Mouse (Mus musculus) left cerebral cortex, postnatal 4 days (tissue): ENCODE data around the gene Anapc10. TPM values are rescaled to one million over a fixed set of nuclear protein-coding genes. Genes with fewer than 3 reads are reported as not detected.
"Not testable (repeated sequence)": the region's sequence is repeated elsewhere in the genome, so short reads cannot be mapped to it uniquely, and the experiment has no call there.

Experiments
- DNase-seq: peaks from one replicate; pipeline ENCODE4 v3.0.0-alpha.2; 2022
- intact Hi-C: fragments of 180-260 bp; cut with DNase I; formaldehyde crosslinking; loops from one replicate; pipeline ENCODE4 v1.15.1; 2025
- total RNA-seq, 2 experiments: library from RNA; stranded (reverse); gene quantifications; 2 replicates each; pipeline ENCODE4 v1.2.3; 2021

Gene Anapc10
- 10 to 100 TPM; 12.1 to 17.3 TPM for total RNA-seq

DNA sequence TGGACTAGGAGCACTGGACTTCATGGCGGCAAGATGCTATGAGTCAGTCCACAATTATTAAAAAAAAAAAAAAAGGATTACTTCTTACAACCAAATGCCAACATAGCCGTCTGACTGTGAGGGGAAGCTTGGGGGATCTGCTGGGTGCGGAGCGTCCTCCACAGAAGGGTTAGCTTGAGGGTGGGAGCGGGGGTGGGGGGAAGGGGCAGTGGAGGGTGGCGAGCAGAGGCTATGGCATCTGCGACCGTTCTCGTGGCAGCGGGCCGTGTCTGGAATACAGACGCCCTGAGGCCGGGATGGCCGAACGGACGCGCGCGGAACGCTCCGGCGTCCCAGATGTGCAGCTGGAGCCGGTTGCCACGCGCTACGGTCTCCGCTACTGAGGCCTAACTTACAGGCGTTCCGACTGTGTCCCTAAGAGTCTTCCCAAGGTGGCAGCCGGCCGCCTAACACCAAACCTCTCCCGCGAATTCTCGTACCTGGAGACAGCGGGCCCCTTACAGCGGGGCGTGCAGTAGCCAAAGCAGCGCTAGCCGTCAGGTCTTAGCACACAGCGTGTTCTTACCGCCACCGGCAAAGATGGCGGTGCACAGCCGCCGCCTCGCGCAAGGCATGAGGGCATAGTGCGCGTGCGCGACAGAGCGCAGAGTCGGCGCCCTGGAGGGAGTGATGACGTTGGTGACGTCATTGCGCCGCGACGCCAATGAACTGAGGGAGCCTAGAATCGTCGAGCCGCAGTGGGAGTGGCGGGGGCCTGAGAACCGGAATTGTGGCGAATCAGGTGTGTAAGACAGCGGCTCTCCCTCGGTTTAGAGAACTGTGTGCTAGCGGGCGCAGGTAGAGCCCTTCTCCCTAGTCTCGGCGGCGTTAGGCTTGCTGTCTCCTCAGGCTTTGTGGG, at the start of gene Anapc10, which contains the start of gene Abce1:
TSS of gene Anapc10 (plus strand) at position 757 of the 898 bp plus-strand sequence.
TSS of gene Abce1 (minus strand) at position 677 of the 898 bp plus-strand sequence.
- peak; percentile 99 for DNase-seq
- intact Hi-C loops, result no loop called here

DNA sequence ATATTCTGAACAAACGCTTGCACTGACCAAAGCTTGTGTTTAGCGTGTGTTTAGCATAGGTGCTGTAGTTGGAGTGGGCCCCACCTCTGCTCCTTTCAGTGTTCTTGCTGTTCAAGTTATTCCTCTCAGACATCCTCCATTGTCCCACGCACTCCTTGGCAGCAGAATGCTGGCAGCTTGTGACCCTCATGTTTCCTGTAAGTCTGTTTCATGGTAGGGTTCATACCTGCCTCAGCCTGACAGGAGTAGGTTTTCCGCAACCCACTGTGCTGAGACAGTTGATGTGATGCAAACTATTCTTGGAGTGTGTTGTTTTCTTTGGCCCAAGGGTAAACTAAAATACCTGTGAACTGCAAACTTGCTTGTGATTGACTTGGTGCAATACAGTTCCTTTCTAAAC, 35.2 kb upstream of the Anapc10 start:
- intact Hi-C loops, result no loop called here
- DNase-seq, result no peak

DNA sequence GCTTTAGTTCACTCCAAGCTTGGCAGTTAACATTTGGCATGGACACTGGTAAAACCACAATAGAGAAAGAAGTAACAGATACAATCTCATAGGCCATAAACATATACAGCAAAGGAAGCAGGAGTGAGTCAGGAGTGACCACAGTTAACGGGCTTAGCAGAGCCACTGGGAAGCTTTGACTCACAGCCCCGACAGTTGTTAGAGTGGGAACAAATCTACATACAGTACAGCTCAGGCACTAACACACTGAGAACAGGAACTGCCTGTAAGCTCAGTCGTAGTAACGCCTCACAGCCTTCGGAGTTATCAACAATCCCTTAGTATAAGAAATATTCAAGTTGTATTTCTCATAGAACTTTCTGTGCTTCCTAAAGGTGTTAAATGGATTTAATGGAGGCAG, 32.6 kb upstream of the Anapc10 start:
- intact Hi-C loops, result no loop called here
- DNase-seq, result no peak

- intact Hi-C loops, DNase-seq: not testable (repeated sequence)
Observed at GRCm38 (mm10) chr8:79680083-79680482, 31.5 kb upstream of the Anapc10 start.

GRCm38 (mm10) chr8:79680555-79680954, 31.1 kb upstream of the Anapc10 start:
- peak; percentile 14 for DNase-seq
- intact Hi-C loops, result no loop called here

GRCm38 (mm10) chr8:79680965-79681364, 30.7 kb upstream of the Anapc10 start:
- intact Hi-C loops, result no loop called here
- DNase-seq, result no peak

GRCm38 (mm10) chr8:79685927-79686326, 25.7 kb upstream of the Anapc10 start:
- DNase-seq, intact Hi-C loops: not testable (repeated sequence)

DNA sequence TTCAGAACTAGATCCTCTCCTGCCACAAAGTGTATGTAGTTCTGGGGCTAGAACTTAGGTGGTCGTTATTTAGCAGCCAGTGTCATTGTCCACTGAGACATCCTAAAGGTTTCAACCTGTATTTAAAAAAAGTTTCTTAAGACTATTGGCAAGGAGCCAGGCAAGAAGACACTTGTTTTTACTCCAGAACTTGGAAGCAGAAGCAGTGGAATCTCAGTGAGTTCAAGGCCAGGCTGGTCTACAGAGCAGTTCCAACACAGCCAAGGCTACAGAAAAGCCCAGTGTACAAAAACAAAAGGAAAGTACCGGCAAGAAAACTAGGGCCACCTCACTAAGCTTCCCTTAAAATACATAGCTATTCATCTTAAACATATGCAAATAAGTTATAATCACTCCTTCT, 19.1 kb upstream of the Anapc10 start:
- DNase-seq, result no peak
- intact Hi-C loops, result no loop called here

GRCm38 (mm10) chr8:79706687-79707086, 4.9 kb upstream of the Anapc10 start:
- DNase-seq, result no peak
- intact Hi-C loops, result loop anchor here (5.0 kb wide), 1 partner anchor 39 kb away; no protein-coding TSS in a partner anchor

GRCm38 (mm10) chr8:79712676-79713075, 1.1 kb downstream of the Anapc10 start:
- intact Hi-C loops, result no loop called here

DNA sequence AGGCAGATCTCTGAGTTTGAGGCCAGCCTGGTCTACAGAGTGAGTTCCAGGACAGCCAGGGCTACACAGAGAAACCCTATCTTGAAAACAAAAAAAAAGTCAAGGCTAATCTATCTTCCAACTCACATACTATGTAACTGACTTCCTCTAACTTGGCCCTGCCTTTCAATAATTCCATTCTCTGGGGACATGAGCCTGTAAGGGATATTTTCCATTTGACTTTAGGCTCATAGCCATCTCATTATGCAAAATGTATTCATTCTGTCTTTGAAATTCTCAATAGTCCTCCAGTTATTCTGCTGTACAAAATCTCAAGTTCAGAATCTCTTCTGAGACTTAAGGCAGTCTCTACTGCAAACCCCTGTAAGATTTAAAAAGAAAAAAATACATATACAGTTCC, 9.9 kb downstream of the Anapc10 start:
- intact Hi-C loops, result no loop called here
- no peak for DNase-seq

More at GRCm38 (mm10) chr8:79712676-79713075, 1.1 kb downstream of the Anapc10 start:
- no peak for DNase-seq

- DNase-seq, result no peak
Observed at GRCm38 (mm10) chr8:79723308-79723707, 11.7 kb downstream of the Anapc10 start.

DNA sequence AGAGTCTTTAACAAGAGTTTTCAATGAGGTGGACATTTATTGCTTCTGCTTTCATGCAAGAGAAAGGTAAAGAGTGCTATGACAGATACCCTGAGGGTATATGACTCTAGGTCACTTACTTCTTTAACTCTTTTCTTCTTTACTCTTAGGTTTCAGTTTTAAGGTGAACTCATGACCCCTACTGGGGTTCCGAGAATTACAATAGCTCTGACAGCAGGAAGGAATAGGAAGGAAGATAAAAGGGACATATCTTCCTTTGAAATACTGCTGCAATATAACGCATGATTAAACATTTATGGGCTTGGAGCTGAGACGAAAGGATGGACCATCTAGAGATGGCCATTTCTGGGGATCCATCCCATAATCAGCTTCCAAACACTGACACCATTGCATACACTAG, 13.0 kb downstream of the Anapc10 start:
- intact Hi-C loops, result no loop called here
- DNase-seq, result no peak

More at GRCm38 (mm10) chr8:79723308-79723707, 11.7 kb downstream of the Anapc10 start:
- intact Hi-C loops, result no loop called here

DNA sequence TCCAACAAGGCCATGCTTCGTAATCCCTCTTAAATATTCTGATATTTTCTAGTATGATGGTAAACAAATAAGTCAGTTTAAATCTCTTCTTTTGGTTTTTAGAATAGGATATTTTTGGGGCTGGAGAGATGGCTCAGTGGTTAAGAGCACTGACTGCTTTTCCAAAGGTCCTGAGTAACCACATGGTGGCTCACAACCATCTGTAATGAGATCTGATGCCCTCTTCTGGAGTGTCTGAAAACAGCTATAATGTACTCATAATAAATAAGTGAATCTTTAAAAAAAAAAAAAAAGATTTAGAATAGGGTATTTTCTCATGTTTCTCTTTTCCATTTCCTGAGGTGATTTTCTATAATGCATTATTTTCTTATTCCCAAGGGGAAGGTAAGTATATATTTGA, 16.3 kb downstream of the Anapc10 start:
- DNase-seq, result no peak
- intact Hi-C loops, result no loop called here

- intact Hi-C loops, result loop anchor here (10.0 kb wide), 1 partner anchor 320 kb away; the partner anchor contains the start of gene Hhip
- peak; percentile 5 for DNase-seq
Observed at GRCm38 (mm10) chr8:79734304-79734703, 22.7 kb downstream of the Anapc10 start.

GRCm38 (mm10) chr8:79748171-79748570, 36.6 kb downstream of the Anapc10 start:
- intact Hi-C loops, result no loop called here
- DNase-seq, result no peak

- intact Hi-C loops, result no loop called here
Observed at GRCm38 (mm10) chr8:79748591-79748990, 37.0 kb downstream of the Anapc10 start.

GRCm38 (mm10) chr8:79750305-79750704, 38.7 kb downstream of the Anapc10 start:
- intact Hi-C loops, result no loop called here
- DNase-seq, result peak; percentile 81

More at GRCm38 (mm10) chr8:79748591-79748990, 37.0 kb downstream of the Anapc10 start:
- DNase-seq, result no peak

DNA sequence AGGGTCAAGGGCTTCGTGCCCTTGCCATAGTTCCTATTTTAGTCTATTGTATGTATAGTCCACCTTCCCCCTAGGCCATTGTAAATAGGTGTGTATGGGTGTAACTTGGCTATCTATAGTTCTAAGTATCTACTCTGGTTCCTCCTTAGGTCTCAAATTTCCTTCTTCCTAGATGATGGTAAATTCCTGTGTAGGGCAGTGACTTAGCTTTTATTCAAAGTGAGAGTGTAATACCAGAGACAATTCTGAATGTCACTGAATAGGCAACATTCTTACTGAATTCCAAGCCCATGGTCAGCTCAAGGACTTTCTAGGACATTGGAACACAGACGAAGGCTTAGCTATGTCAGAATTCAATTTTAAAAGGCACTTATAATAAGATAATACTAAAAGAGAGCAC, 83.3 kb downstream of the Anapc10 start:
- intact Hi-C loops, DNase-seq: not testable (repeated sequence)

DNA sequence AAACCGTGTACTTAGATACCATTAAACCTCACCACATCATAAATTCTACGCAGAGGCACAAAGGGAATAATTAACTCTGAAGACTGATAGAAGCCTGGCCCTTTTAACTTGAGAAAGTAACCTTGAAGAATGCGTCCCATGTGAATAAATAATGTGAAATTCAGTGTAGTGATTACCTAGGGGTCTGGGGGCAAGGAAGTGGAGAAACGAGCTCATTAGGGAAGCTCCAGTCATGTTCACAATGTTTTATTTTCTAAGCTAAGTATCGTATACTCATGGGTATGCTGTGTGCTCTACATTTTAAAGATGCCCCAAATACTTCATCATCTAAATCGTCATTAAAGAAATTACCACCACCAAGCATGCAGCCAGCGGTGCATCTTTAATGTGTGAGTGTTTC, 85.1 kb downstream of the Anapc10 start:
- DNase-seq, result no peak
- intact Hi-C loops, result no loop called here

GRCm38 (mm10) chr8:79804499-79804898, 92.9 kb downstream of the Anapc10 start:
- no peak for DNase-seq
- intact Hi-C loops, result no loop called here

GRCm38 (mm10) chr8:79806971-79807370, 95.4 kb downstream of the Anapc10 start:
- DNase-seq, result no peak
- intact Hi-C loops, result no loop called here
